Mouse (Mus musculus): ENCODE measurements around the gene Cacng2.

- TF ChIP-seq GATA1 (IDR thresholded peaks at IDR 0.05; ENCODE audit: low read length): no peak
- TF ChIP-seq TAL1 (IDR thresholded peaks at IDR 0.05; ENCODE audit: low read length): no peak
Observed at GRCm38 (mm10) chr15:78003929-78004328, 115.9 kb downstream of the Cacng2 start.

All from erythroblast, embryonic 14.5 days (primary cell).